Mouse (Mus musculus): ENCODE data around the gene Thsd4.

Thsd4 gene

DNA sequence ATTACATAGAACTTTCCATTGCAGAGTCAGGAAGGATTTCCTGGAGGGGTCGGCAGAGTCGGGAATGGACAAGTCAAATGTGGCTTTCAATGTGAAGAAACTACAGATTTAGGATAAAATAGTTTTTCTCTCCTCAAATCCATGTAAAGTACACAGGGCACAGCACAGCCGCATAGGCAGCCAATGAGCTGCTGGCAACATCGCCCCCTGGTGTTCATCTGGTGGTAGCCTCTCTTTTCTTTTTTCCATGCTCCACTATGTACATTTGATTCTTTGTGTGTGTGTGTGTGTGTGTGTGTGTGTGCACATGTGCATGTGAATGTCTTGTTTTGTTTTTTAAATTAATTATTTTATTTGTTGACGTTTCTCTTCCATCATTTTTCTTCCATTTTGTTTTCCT lies 433.7 kb downstream of the Thsd4 start:
- DNase-seq (ENCODE audit: low read depth, low spot score) = no peak

GRCm38 (mm10) chr9:60082107-60082581 lies 439.7 kb downstream of the Thsd4 start:
- DNase-seq (ENCODE audit: low read depth, low spot score) = no peak

DNA sequence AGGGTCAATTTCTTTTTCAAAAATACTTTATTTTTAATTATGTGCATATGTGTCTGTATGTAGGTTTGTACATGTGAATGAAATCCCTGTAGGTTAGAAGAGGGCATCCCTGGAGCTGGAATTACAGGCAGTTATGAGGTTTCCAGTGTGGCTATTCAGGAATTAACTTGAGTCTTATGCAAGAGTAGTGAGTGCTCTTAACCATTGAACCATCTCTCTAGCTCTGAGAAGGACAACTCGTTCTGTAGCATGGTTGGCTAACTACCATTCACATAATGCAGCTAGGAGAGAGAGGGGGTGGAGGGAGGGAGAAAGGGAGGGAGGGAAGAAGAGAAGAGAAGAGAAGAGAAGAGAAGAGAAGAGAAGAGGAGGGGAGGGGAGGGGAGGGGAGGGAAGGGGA lies 444.1 kb downstream of the Thsd4 start:
- DNase-seq (ENCODE audit: low read depth, low spot score) = no peak

GRCm38 (mm10) chr9:60076396-60076795 lies 445.4 kb downstream of the Thsd4 start:
- no peak for DNase-seq (ENCODE audit: low read depth, low spot score)

- DNase-seq (ENCODE audit: low read depth, low spot score) = no peak
Observed at GRCm38 (mm10) chr9:60071620-60072263, 450.1 kb downstream of the Thsd4 start.

DNA sequence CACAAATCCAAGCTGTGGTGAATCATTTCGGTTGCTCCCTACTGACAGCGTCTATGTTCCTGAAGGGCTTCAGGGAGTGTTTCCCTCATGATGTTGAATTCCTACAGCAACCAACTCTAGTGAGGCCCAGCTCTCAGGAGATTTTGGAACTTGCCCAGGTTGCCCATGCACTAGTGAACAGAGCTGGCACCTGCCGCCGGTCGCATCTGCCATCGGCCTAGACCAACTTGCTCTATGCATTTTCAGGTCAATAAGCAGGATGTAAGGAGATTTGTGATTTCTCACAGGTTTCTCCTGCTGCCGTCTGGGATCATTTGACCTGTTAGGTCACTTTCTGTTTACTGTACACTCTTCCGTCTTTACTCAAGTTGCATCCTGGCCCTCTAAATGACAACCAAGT lies 454.6 kb downstream of the Thsd4 start:
- no peak for DNase-seq (ENCODE audit: low read depth, low spot score)

GRCm38 (mm10) chr9:60065184-60065583 lies 456.7 kb downstream of the Thsd4 start:
- no peak for DNase-seq (ENCODE audit: low read depth, low spot score)

DNA sequence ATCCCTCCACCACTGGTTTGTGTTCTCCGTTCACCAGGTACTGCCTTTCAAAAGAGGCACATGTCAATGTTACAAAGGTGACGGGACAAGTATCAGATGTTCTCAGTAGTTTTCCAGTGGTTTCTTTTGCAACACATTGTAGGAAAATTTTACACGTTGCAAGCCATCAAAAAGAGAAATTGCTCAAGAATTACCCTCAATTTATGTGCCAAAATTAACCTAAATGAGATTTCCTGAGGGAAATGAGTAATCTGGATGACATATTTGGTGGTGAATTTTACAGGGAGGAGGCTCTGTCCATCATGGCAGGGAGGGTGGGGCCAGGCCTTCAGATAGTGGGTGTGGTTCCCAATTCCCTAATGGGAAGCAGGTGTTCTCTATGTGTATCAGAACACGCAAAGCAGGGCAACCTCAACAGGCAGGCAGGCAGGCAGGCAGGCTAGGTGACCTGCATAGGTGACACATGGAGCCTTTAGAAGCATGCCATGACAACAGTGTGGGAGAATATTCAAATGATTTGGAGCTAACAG lies 458.6 kb downstream of the Thsd4 start:
- DNase-seq (ENCODE audit: low read depth, low spot score) = no peak

GRCm38 (mm10) chr9:60056131-60056530 lies 465.7 kb downstream of the Thsd4 start:
- DNase-seq (ENCODE audit: low read depth, low spot score) = no peak

- DNase-seq (ENCODE audit: low read depth, low spot score) = peak; percentile 84
Observed at GRCm38 (mm10) chr9:60054951-60055350, 466.9 kb downstream of the Thsd4 start.

DNA sequence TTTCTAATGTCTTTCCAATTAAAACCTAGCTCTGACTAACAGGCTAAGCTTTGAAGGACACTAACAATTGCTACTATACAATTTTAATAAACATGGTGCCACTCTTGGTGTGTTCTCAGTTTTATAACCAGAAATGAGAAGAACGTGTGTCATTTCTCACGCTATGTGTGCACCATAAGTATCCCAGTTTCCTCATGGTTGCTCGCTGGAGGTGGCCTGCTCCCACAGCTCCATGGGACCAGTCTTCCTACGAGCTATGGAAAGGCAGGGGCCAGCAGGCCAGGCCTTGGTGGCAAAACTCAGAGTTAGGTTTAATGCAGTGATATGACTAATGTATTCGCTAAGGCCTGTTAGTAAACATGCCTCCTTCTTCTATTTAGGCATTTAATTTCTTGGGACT lies 468.7 kb downstream of the Thsd4 start:
- no peak for DNase-seq (ENCODE audit: low read depth, low spot score)

- DNase-seq (ENCODE audit: low read depth, low spot score) = no peak
Observed at GRCm38 (mm10) chr9:60052415-60052814, 469.4 kb downstream of the Thsd4 start.

GRCm38 (mm10) chr9:60043175-60043574 lies 478.7 kb downstream of the Thsd4 start:
- no peak for DNase-seq (ENCODE audit: low read depth, low spot score)

GRCm38 (mm10) chr9:60034883-60035282 lies 487.0 kb downstream of the Thsd4 start:
- DNase-seq (ENCODE audit: low read depth, low spot score) = no peak

GRCm38 (mm10) chr9:60027234-60027633 lies 494.6 kb downstream of the Thsd4 start:
- no peak for DNase-seq (ENCODE audit: low read depth, low spot score)

DNA sequence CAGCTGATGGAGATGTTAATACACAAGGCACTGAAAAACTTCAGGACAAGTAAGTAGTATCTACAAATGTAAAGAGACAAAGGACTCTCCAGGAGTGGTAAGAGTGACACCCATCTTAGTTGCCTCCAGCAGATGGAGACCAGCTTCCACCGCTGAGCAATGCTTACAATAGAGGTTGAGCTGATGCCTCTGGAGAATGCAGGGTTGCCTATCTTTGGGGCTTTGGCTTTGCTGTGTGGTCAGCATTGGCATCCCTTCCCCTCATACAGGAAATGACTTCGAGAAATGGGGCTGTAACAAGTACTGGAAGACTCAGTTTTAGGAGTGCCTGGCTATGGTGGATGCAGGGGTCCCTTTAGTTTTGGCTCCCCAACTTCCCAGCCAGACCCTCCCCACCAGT lies 495.1 kb downstream of the Thsd4 start:
- DNase-seq (ENCODE audit: low read depth, low spot score) = no peak

DNA sequence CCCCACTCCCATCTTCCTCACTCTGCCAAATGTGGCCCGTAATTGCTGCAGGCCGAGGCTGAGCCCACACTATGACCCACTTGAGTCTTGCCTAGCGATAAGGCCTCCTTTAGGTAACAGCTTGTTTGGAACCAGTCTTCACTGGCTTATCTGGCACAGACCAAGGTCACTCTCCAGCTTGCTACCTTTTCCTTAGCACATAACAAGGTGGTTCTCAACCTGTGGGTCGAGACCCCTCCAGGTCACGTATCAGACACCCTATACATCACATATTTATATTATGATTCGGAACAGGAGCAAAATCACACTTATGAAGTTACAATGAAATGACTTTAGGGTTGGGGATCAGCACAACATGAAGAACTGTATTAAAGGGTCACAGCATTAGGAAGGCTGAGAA lies 495.9 kb downstream of the Thsd4 start:
- DNase-seq (ENCODE audit: low read depth, low spot score) = no peak

DNA sequence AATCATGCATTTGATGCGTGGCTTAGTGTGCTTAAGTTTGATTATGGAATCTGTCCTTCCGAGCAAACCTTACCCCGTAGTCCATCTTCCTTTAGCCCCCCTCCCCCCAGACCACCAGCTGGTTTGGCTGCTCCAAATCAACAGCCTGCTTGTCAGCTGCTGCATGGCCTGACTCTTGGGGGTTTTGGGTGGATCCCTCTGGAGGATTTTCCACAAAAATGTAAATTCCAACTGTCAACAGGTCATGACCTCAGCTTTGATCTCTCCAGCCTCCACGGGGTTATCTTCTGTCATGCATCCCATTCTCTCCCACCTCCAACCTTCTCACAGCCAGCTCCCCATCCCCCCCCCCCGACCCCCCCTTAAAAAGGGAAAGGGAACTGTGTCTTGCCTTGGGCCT lies 496.9 kb downstream of the Thsd4 start:
- DNase-seq (ENCODE audit: low read depth, low spot score) = no peak

- peak; percentile 9 for DNase-seq (ENCODE audit: low read depth, low spot score)
Observed at GRCm38 (mm10) chr9:60024545-60024944, 497.3 kb downstream of the Thsd4 start.

GRCm38 (mm10) chr9:60022331-60022730 lies 499.5 kb downstream of the Thsd4 start:
- no peak for DNase-seq (ENCODE audit: low read depth, low spot score)

DNA sequence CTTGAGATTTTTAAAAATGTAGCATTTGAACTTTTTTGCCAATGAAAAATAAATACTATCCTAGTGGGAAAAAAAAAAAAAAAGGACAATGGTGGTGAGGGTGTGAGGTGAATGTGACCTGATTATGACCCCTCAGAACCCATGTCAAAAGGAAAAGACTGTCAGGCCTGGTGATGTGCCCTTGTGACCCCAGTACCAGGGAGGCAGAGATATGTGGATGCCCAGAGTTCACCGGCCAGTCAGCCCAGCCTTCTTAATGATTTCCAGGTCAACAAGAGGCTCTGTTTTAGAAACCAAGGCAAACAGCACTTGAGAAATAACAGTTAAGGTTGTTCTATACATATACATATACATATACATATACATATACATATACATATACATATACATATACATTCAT lies 501.4 kb downstream of the Thsd4 start:
- DNase-seq (ENCODE audit: low read depth, low spot score) = no peak

GRCm38 (mm10) chr9:60010285-60010684 lies 511.6 kb downstream of the Thsd4 start:
- DNase-seq (ENCODE audit: low read depth, low spot score) = no peak

GRCm38 (mm10) chr9:60008936-60009335 lies 512.9 kb downstream of the Thsd4 start:
- DNase-seq (ENCODE audit: low read depth, low spot score) = no peak

DNA sequence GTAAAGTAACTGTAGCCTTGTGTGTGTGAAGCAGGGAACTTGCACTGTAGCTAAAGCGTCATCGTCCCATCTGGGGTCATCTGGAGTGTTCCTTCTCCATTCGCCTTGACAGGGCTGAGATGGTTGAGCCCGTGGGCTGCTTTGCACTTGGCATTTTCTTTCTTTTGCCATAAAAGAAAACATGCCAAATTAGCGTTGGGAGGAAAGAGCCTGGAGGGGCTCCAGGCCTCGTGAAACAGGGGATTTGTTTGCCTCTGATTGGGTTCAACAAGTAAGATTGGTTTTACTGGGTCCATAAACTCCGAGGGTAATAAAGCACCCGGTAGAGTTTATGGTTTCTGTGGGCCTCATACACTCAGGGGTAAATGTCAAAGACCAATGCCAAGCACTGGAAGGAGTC lies 519.5 kb downstream of the Thsd4 start:
- DNase-seq (ENCODE audit: low read depth, low spot score) = no peak

Data from telencephalon, adult 2 months (tissue).